Mouse (Mus musculus): ENCODE measurements around the gene Gm7697. TPM values are rescaled to one million over a fixed set of nuclear protein-coding genes. Genes with fewer than 3 reads are reported as not detected.
"Not testable (repeated sequence)": the region's sequence is repeated elsewhere in the genome, so short reads cannot be mapped to it uniquely, and the experiment has no call there.

The Gm7697 gene
- not detected in 2 replicates for polyA plus RNA-seq (2015; fragmentation: Nextera tagmentation; extraction: Ambion mirVana)

DNA sequence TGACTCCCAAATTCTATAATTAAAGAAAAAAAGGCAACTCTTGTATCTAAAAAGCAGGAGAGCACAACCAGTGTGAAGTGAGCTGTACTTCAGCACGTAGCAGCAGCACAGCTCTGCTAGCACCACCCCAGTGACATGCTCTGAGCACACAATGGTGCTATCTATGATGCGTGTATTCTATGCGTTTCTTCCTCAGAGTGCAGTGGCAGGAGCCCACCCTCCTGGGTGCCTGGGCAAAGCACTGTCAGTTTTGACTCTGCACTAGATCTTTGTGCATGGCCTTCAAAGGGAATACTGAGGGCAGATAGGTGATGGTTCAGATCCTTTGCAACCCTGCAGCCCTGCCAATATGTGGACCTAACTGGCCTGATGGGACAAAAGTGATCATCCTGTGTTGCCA is at the start of gene Gm7697:
TSS of gene Gm7697 (minus strand) at position 101 of the 400 bp plus-strand sequence.
- not testable (repeated sequence) for H3K4me1 ChIP-seq (replicated peaks); H3K36me3 ChIP-seq

DNA sequence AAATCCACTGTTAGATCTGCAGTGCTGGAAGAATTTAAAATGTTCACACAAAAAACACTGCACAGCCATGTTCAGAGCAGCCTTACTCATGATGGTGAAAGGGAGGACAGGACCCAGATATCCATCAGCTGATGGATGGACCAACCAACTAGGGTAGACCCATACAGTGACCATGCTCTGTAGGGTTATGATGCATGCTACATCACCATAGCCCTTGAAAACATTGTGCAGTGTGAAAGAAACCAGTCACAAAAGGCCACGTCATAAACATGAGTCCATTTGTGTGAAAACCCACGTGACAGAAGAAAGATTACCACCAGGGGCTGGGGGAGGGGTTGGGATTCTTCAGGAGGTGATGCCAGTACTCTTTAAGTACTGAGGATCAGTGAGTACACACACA is 28.5 kb upstream of the Gm7697 start:
- ATAC-seq (ENCODE audit: low read depth); DNase-seq; H3K4me1 ChIP-seq (replicated peaks); H3K27ac ChIP-seq; H3K36me3 ChIP-seq; H3K9me3 ChIP-seq (replicated peaks); H3K9ac ChIP-seq; H3K4me2 ChIP-seq; H3K4me3 ChIP-seq (replicated peaks); H3K27me3 ChIP-seq: not testable (repeated sequence)
- 25% methylated on average over 2 of the region's 2 CpGs for whole genome bisulfite sequencing (ENCODE audit: insufficient replicate concordance)

More for the DNA sequence above, at the start of gene Gm7697:
- H3K4me3 ChIP-seq (replicated peaks); ATAC-seq (ENCODE audit: low read depth); H3K9me3 ChIP-seq (replicated peaks); H3K27me3 ChIP-seq; H3K4me2 ChIP-seq; H3K9ac ChIP-seq; H3K27ac ChIP-seq; DNase-seq: not testable (repeated sequence)
- WGBS (ENCODE audit: insufficient replicate concordance): 78% methylated on average over 2 of the region's 3 CpGs

DNA sequence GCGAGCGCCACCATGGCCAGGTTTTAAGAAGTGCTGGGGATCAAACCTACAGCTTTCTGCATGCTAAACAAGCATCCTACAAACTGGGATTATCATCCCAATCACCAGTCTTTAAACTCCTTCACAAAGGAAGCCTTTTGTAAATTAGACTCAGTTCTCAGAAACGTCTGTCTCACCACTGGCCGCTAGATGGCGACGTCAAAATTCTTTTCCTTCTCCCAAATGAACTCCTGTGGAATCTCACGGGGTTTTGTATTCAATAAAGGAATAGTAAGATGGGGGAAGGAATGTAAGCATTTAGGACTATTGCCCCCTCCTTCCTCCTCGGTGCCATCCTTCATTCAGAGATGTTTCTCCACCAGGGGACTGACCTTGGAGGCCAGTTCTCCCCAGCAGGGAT is 26.8 kb upstream of the Gm7697 start:
- H3K9me3 ChIP-seq (replicated peaks); DNase-seq; H3K4me3 ChIP-seq (replicated peaks); H3K36me3 ChIP-seq; H3K9ac ChIP-seq; H3K27ac ChIP-seq; H3K4me1 ChIP-seq (replicated peaks); ATAC-seq (ENCODE audit: low read depth); H3K4me2 ChIP-seq; H3K27me3 ChIP-seq: not testable (repeated sequence)
- WGBS (ENCODE audit: insufficient replicate concordance): 11% methylated on average over 8 of the region's 8 CpGs

DNA sequence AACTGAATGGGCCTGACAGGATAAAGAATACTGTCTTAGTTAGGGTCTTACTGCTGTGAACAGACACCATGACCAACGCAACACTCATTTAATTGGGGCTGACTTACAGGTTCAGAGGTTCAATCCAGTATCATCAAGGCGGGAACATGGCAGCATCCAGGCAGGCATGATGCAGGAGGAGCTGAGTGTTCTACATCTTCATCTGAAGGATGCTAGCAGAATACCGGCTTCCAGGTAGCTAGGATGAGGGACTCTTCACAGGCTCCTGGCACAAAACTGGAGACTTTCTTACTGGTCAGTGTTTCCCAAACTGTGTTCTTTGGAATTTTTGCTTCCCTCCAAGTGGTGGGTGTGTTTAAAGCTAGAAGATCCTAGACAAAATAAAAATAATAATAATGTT is 25.3 kb upstream of the Gm7697 start:
- H3K27me3 ChIP-seq; H3K4me1 ChIP-seq (replicated peaks); H3K27ac ChIP-seq; DNase-seq; H3K4me3 ChIP-seq (replicated peaks); H3K4me2 ChIP-seq; ATAC-seq (ENCODE audit: low read depth); H3K9me3 ChIP-seq (replicated peaks); H3K9ac ChIP-seq; H3K36me3 ChIP-seq: not testable (repeated sequence)
- 71% methylated on average over 3 of the region's 3 CpGs for WGBS (ENCODE audit: insufficient replicate concordance)

DNA sequence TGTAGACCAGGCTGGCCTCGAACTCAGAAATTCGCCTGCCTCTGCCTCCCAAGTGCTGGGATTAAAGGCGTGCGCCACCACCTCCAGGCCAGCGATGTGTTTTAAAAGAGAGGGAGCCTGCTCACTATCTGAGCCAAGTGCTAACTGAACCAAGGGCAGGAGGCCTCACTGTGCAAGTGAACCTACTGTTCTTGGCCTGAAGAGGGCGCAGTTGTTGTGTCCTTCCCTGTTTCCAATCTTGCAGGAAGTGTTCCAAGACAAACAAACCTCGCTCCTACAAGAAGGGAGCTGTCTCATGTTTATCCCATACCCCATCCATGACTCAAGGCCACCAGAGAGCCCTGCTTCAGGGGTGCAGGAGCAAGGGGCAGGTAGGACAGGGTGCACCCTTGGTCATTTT is 24.4 kb upstream of the Gm7697 start:
- WGBS (ENCODE audit: insufficient replicate concordance): 53% methylated on average over 7 of the region's 7 CpGs
- not testable (repeated sequence) for ATAC-seq (ENCODE audit: low read depth); DNase-seq; H3K27ac ChIP-seq; H3K36me3 ChIP-seq; H3K9me3 ChIP-seq (replicated peaks); H3K27me3 ChIP-seq; H3K4me3 ChIP-seq (replicated peaks); H3K9ac ChIP-seq; H3K4me1 ChIP-seq (replicated peaks); H3K4me2 ChIP-seq

DNA sequence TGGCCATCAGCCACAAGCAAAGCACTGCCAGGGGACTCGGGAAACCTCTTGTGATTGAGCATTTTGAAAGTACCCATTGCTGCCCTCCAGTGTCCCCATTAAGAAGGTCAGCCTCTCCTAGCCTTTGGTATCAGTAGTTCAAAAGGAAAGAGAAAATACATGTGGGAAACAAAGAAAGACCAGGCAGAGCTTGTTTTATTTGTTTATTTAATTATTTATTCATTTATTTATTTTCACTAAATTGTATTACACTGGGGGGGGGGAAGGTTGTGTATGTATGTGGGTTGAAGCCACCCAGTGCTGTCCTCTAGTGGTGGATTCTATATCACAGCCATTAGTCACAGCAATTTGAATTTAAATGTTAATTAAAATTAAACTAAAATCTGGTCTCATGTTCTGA is 22.2 kb upstream of the Gm7697 start:
- not testable (repeated sequence) for H3K27me3 ChIP-seq; H3K4me2 ChIP-seq; H3K9me3 ChIP-seq (replicated peaks); H3K9ac ChIP-seq; H3K4me1 ChIP-seq (replicated peaks); H3K27ac ChIP-seq; DNase-seq; H3K36me3 ChIP-seq; H3K4me3 ChIP-seq (replicated peaks); ATAC-seq (ENCODE audit: low read depth)
- WGBS (ENCODE audit: insufficient replicate concordance): 58% methylated on average over 1 of the region's 1 CpGs

DNA sequence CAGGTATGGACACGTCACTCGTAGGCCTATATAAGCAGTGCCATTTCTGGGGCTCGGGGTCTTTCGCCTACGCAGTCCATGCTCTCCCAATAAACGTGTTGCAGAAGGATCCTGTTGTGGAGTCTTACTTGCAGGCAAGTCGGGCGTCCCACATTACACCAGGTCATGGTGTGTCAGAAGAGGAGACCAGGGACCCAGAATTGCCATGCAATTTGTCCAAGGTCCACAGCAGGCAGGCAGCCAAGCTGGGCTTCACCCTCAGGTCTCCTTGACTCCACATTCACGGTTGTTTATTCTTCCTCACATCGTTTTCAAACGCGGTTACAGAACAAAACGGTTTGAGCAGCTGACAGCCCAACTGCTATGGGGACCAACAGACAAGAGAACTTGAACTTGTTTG is 21.7 kb upstream of the Gm7697 start:
- H3K36me3 ChIP-seq; DNase-seq; H3K4me2 ChIP-seq; H3K27me3 ChIP-seq; H3K9me3 ChIP-seq (replicated peaks); H3K4me3 ChIP-seq (replicated peaks); H3K4me1 ChIP-seq (replicated peaks); H3K27ac ChIP-seq; H3K9ac ChIP-seq; ATAC-seq (ENCODE audit: low read depth): not testable (repeated sequence)
- WGBS (ENCODE audit: insufficient replicate concordance): 79% methylated on average over 13 of the region's 13 CpGs

DNA sequence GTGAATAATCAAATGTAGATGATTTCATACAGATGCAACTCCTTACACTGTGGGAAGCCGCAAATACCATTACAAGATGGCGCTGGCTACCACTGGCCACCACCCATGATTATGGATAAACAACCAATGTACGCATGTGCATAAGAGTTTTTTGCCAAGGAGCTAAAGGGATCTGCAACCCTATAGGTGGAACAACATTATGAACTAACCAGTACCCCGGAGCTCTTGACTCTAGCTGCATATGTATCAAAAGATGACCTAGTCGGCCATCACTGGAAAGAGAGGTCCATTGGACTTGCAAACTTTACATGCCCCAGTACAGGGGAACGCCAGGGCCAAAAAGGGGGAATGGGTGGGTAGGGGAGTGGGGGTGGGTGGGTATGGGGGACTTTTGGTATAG is 21.2 kb upstream of the Gm7697 start:
- not testable (repeated sequence) for H3K4me2 ChIP-seq; H3K36me3 ChIP-seq; H3K27ac ChIP-seq; H3K4me3 ChIP-seq (replicated peaks); H3K9me3 ChIP-seq (replicated peaks); H3K4me1 ChIP-seq (replicated peaks); H3K27me3 ChIP-seq; ATAC-seq (ENCODE audit: low read depth); H3K9ac ChIP-seq; DNase-seq
- WGBS (ENCODE audit: insufficient replicate concordance): 70% methylated on average over 6 of the region's 6 CpGs

DNA sequence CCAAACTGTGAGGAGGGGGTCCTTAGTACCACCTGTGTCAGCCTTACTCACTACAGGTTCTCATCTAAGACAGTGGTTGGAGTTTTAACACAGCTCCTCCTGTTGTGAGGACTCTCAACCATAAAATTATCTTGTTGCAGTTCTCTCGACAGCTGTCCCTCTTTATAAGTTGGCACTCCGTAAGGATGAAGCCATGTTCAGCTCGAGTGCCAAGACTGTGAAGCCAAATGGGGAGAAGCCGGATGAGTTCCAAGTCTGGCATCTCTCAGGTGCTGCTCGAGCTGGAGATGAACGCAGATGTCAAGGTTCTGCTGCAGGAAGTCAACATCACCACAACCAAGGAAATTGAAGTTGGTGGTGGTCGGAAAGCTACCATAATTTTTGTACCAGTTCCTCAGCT is 18.0 kb upstream of the Gm7697 start:
- ATAC-seq (ENCODE audit: low read depth); H3K4me1 ChIP-seq (replicated peaks); H3K9me3 ChIP-seq (replicated peaks); H3K27ac ChIP-seq; H3K4me2 ChIP-seq; H3K27me3 ChIP-seq; H3K4me3 ChIP-seq (replicated peaks); H3K9ac ChIP-seq; H3K36me3 ChIP-seq; DNase-seq: not testable (repeated sequence)
- 62% methylated on average over 7 of the region's 7 CpGs for WGBS (ENCODE audit: insufficient replicate concordance)

DNA sequence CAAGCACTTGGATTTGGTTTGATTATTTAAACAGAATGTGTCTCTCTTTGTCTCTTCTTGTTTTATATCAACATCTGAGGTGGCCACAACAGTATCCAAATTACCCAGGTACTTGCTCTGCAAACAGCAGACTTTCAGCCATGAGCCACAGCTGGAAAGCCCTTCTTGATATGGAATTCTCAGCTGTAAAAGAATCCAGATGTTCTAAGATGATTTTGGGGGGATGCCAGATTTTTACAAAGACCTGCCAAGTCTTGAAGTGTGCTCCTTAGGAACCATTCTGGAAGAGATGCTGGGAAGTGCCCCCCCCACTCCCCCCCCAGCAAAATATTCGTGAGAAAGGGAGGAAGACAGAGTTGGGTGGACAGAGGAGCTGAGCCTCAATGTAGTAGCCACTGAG is 17.6 kb upstream of the Gm7697 start:
- H3K9ac ChIP-seq; H3K27me3 ChIP-seq; ATAC-seq (ENCODE audit: low read depth); H3K27ac ChIP-seq; H3K9me3 ChIP-seq (replicated peaks); H3K36me3 ChIP-seq; DNase-seq; H3K4me1 ChIP-seq (replicated peaks); H3K4me2 ChIP-seq; H3K4me3 ChIP-seq (replicated peaks): not testable (repeated sequence)
- 33% methylated on average over 1 of the region's 1 CpGs for WGBS (ENCODE audit: insufficient replicate concordance)

DNA sequence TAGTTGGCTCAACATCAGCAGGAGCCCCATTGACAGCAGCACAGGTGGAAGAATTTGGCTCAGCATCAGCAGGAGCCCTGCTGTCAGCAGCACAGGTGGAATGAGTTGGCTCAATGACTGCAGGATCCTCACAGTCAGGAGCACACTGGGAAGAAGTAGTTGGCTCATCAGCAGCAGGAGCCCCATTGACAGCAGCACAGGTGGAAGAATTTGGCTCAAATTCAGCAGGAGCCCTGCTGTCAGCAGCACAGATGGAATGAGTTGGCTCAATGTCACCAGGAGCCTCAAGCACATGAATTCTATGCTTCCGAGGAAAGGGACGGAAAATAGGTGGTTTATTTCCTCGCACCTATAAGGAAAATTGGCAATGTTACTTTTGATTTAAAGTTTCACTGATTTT is 47.8 kb downstream of the Gm7697 start:
- H3K4me1 ChIP-seq (replicated peaks); H3K4me3 ChIP-seq (replicated peaks); DNase-seq; H3K27me3 ChIP-seq; H3K36me3 ChIP-seq; H3K4me2 ChIP-seq; H3K9me3 ChIP-seq (replicated peaks); H3K9ac ChIP-seq; ATAC-seq (ENCODE audit: low read depth); H3K27ac ChIP-seq: not testable (repeated sequence)
- whole genome bisulfite sequencing (ENCODE audit: insufficient replicate concordance): 63% methylated on average over 3 of the region's 3 CpGs

DNA sequence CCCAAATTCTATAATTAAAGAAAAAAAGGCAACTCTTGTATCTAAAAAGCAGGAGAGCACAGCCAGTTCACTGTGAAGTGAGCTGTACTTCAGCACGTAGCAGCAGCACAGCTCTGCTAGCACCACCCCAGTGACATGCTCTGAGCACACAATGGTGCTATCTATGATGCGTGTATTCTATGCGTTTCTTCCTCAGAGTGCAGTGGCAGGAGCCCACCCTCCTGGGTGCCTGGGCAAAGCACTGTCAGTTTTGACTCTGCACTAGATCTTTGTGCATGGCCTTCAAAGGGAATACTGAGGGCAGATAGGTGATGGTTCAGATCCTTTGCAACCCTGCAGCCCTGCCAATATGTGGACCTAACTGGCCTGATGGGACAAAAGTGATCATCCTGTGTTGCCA is 69.3 kb downstream of the Gm7697 start, which contains the start of gene Gm9495:
TSS of gene Gm9495 (minus strand) at position 101 of the 400 bp plus-strand sequence.
- not testable (repeated sequence) for H3K36me3 ChIP-seq; H3K4me1 ChIP-seq (replicated peaks); H3K27me3 ChIP-seq; H3K4me3 ChIP-seq (replicated peaks); H3K9ac ChIP-seq; H3K9me3 ChIP-seq (replicated peaks); ATAC-seq (ENCODE audit: low read depth); H3K27ac ChIP-seq; H3K4me2 ChIP-seq; DNase-seq
- 79% methylated on average over 2 of the region's 3 CpGs for WGBS (ENCODE audit: insufficient replicate concordance)

Data from liver, embryonic 13.5 days (tissue).